Mouse (Mus musculus) neural tube, embryonic 14.5 days (tissue): ENCODE results near the gene Gm21860. TPM values are rescaled to one million over a fixed set of nuclear protein-coding genes. Genes with fewer than 3 reads are reported as not detected.
"Not testable (repeated sequence)": the region's sequence is repeated elsewhere in the genome, so short reads cannot be mapped to it uniquely, and the experiment has no call there.

Experiments
- ATAC-seq: fragments of 200-750 bp; cut with Nextera tagmentation; 2 replicates; pipeline ENCODE4 v1.8.0; 2017; ENCODE audit warnings: low read depth, mild to moderate bottlenecking, moderate TSS enrichment, moderate library complexity
- H3K27ac ChIP-seq: fragments of 300-500 bp; sonication (generic); 2 replicates; pipeline ENCODE4 v1.5.1; 2014; ENCODE audit warnings: low read depth, mild to moderate bottlenecking, control low read depth, low read length, moderate library complexity, mixed read lengths
- H3K27me3 ChIP-seq: fragments of 300-500 bp; sonication (generic); 2 replicates; pipeline ENCODE4 v1.6.1; 2014; ENCODE audit warnings: low read length; ENCODE audit not compliant: control insufficient read depth, insufficient read depth
- H3K36me3 ChIP-seq: fragments of 300-500 bp; sonication (generic); 2 replicates; pipeline ENCODE4 v1.6.1; 2014; ENCODE audit warnings: low read length, mixed read lengths; ENCODE audit not compliant: control insufficient read depth, insufficient read depth
- H3K4me1 ChIP-seq: fragments of 300-500 bp; sonication (generic); 2 replicates; pipeline ENCODE4 v1.6.1; 2014; ENCODE audit warnings: low read length; ENCODE audit not compliant: control insufficient read depth, insufficient read depth
- H3K4me2 ChIP-seq: fragments of 300-500 bp; sonication (generic); 2 replicates; pipeline ENCODE4 v1.6.1; 2014; ENCODE audit warnings: mild to moderate bottlenecking, low read depth, low read length, control low read depth
- H3K4me3 ChIP-seq: fragments of 300-500 bp; sonication (generic); 2 replicates; pipeline ENCODE4 v1.5.1; 2014; ENCODE audit warnings: low read depth, low read length, control low read depth, mixed read lengths
- H3K9ac ChIP-seq: fragments of 300-500 bp; sonication (generic); replicated peaks from 2 replicates; pipeline ENCODE4 v1.6.1; 2014; ENCODE audit warnings: low read depth, mild to moderate bottlenecking, control low read depth, low read length, mixed read lengths
- H3K9me3 ChIP-seq: fragments of 300-500 bp; sonication (generic); 2 replicates; pipeline ENCODE4 v1.6.1; 2016; ENCODE audit warnings: low read length; ENCODE audit not compliant: control insufficient read depth
- WGBS: fragments of 180-500 bp; shearing (Covaris S2); extraction: QIAGEN DNeasy Blood & Tissue Kit; methylation state at CpG from one replicate; pipeline ENCODE4 v1.1.7; 2014; 5-methylcytosine and 5-hydroxymethylcytosine counted together
- polyA plus RNA-seq: library from polyadenylated mRNA; unstranded; fragments of >200 nt; fragmentation: Nextera tagmentation; extraction: Ambion mirVana; gene quantifications from 2 replicates; pipeline ENCODE4 v1.2.1, GENCODE M21; 2014

The Gm21860 gene
- polyA plus RNA-seq, 1 experiment from 2014 or later: not detected

- not testable (repeated sequence) for H3K4me2 ChIP-seq, ATAC-seq, H3K36me3 ChIP-seq, H3K4me1 ChIP-seq, H3K27ac ChIP-seq, H3K27me3 ChIP-seq, H3K9me3 ChIP-seq, H3K4me3 ChIP-seq, H3K9ac ChIP-seq
- WGBS: 67% methylated on average over 9 of the region's 13 CpGs
These were observed 27.3 kb downstream of the Gm21860 start for GRCm38 (mm10) chrY:90727121-90727908.

- H3K4me1 ChIP-seq, H3K4me3 ChIP-seq, H3K4me2 ChIP-seq, H3K36me3 ChIP-seq, ATAC-seq, H3K27ac ChIP-seq, H3K9me3 ChIP-seq, H3K27me3 ChIP-seq, H3K9ac ChIP-seq: not testable (repeated sequence)
- 65% methylated on average over 7 of the region's 23 CpGs for WGBS
These were observed 28.7 kb downstream of the Gm21860 start for GRCm38 (mm10) chrY:90725701-90726451.

- H3K27ac ChIP-seq, H3K9ac ChIP-seq, H3K4me2 ChIP-seq, H3K9me3 ChIP-seq, H3K27me3 ChIP-seq, H3K4me1 ChIP-seq, H3K4me3 ChIP-seq, ATAC-seq, H3K36me3 ChIP-seq: not testable (repeated sequence)
- 91% methylated on average over 6 of the region's 10 CpGs for WGBS
These were observed 29.5 kb downstream of the Gm21860 start for GRCm38 (mm10) chrY:90725166-90725565.

GRCm38 (mm10) chrY:90724014-90724709, 30.5 kb downstream of the Gm21860 start:
- H3K9ac ChIP-seq, ATAC-seq, H3K27ac ChIP-seq, H3K4me1 ChIP-seq, H3K4me3 ChIP-seq, H3K36me3 ChIP-seq, H3K9me3 ChIP-seq, H3K4me2 ChIP-seq, H3K27me3 ChIP-seq: not testable (repeated sequence)
- 49% methylated on average over 8 of the region's 8 CpGs for WGBS

GRCm38 (mm10) chrY:90723336-90723987, 31.2 kb downstream of the Gm21860 start:
- not testable (repeated sequence) for H3K9ac ChIP-seq, H3K27me3 ChIP-seq, H3K27ac ChIP-seq, H3K4me1 ChIP-seq, H3K4me2 ChIP-seq, H3K36me3 ChIP-seq, H3K9me3 ChIP-seq, H3K4me3 ChIP-seq
- ATAC-seq: peak; percentile 82
- 60% methylated on average over 8 of the region's 9 CpGs for WGBS

- H3K4me1 ChIP-seq, H3K9me3 ChIP-seq, H3K36me3 ChIP-seq, H3K27me3 ChIP-seq, H3K27ac ChIP-seq, H3K4me3 ChIP-seq, H3K4me2 ChIP-seq, ATAC-seq, H3K9ac ChIP-seq: not testable (repeated sequence)
- no CpG with 5 or more reads among the region's 5 CpGs for WGBS
These were observed 34.1 kb downstream of the Gm21860 start for GRCm38 (mm10) chrY:90720505-90720904.

- not testable (repeated sequence) for ATAC-seq, H3K9me3 ChIP-seq, H3K36me3 ChIP-seq, H3K4me2 ChIP-seq, H3K27ac ChIP-seq, H3K4me3 ChIP-seq, H3K27me3 ChIP-seq, H3K4me1 ChIP-seq, H3K9ac ChIP-seq
- 56% methylated on average over 8 of the region's 13 CpGs for WGBS
These were observed 35.0 kb downstream of the Gm21860 start for GRCm38 (mm10) chrY:90719403-90720232.

GRCm38 (mm10) chrY:90718583-90719402, 35.8 kb downstream of the Gm21860 start:
- H3K4me3 ChIP-seq, H3K4me1 ChIP-seq, H3K9me3 ChIP-seq, H3K9ac ChIP-seq, H3K27ac ChIP-seq, H3K36me3 ChIP-seq, H3K4me2 ChIP-seq, H3K27me3 ChIP-seq: not testable (repeated sequence)
- 68% methylated on average over 15 of the region's 22 CpGs for WGBS
- peak; percentile 87 for ATAC-seq
